In the genomic region with DNA sequence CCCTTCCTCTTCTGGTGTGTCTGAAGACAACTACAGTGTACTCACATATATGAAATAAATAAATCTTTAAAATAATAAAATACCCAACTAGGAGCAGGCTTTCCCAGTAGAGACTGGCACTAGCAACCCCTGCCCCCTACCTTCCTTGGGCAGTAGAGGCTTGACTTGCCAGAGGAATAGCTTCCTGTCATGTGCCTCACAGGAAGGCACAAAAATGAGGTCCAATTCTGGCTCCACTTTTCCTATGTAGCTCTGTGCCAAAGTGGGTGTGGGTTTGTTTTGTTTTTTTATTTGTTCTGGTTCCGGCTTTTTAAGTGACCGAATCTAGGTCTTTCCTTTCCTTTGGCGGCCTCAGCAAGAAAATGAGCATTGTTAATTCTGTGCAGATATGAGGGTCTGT, we compare ENCODE assay signal across 13 mouse cellular contexts. TPM values are rescaled to one million over a fixed set of nuclear protein-coding genes. Genes with fewer than 3 reads are reported as not detected.
A peak's percentile ranks its signal among the peaks of the same experiment; 100 is the strongest.
DNase-seq lines count a peak whose midpoint lies in the region; ATAC-seq and TF ChIP-seq lines count a peak whose summit lies in the region.
"Had no signal": no experiment of that assay in that cellular context is flagged by ENCODE, and none has a peak within 500 bp of the region (broad histone marks: within the 10 kb centered on the region; RNA-seq: fewer than 3 reads in every experiment).

No protein-coding gene starts in this region.

- TF ChIP-seq POLR2A in kidney, adult 2 months (IDR thresholded peaks at IDR 0.05; ENCODE audit: low read depth, low read length), result no peak

- H3K4me2 ChIP-seq in lung, embryonic 16.5 days (ENCODE audit: low read depth, low read length), result peak overlapping the region; percentile 14; the same call in 1 of the 2 replicates
- H3K4me2 ChIP-seq: liver, embryonic 13.5 days had no signal

- 0 out of 2 replicates have a peak, but pooled peaks have one; percentile 8 for TF ChIP-seq CTCF in kidney, adult 2 months (conservative IDR thresholded peaks at IDR 0.05; ENCODE audit: insufficient read depth, insufficient read length, low read depth, low read length)

- H3K9ac ChIP-seq in lung, embryonic 16.5 days (ENCODE audit: low read length), result no peak overlapping the region
- H3K9ac ChIP-seq: liver, embryonic 13.5 days had no signal

- peak; percentile 48; the same call in 1 of the 2 replicates for ATAC-seq in lung, embryonic 16.5 days (ENCODE audit: low read depth)
- no peak for ATAC-seq in CD4-positive, CD25-positive, alpha-beta regulatory T cell, adult 4 months
- ATAC-seq: hindbrain, embryonic 16.5 days had no signal

- no peaks in the 10 kb centered on the region for H3K27me3 ChIP-seq in kidney, adult 2 months (replicated peaks; ENCODE audit: control insufficient read depth, insufficient read depth, low read length)
- H3K27me3 ChIP-seq in lung, embryonic 16.5 days (ENCODE audit: control insufficient read depth, insufficient read depth, low read depth, low read length), result no peaks in the 10 kb centered on the region

- H3K4me3 ChIP-seq in kidney, adult 2 months (ENCODE audit: insufficient read depth, low read depth, low read length), result peak overlapping the region; percentile 27
- no peak overlapping the region for H3K4me3 ChIP-seq in lung, embryonic 16.5 days (ENCODE audit: low read length)
- H3K4me3 ChIP-seq: liver, embryonic 13.5 days had no signal

- DNase-seq in kidney, adult 2 months, result peak; percentile 86
- DNase-seq in kidney, postnatal 4 days, result no peak
- DNase-seq in heart, adult 9 months (ENCODE audit: low spot score in 2 of 2), result peak; percentile 71 to 72
- DNase-seq in heart, postnatal 25 days (ENCODE audit: low spot score), result peak; percentile 19
- no peak for DNase-seq in cerebellum, postnatal 4 days (ENCODE audit: low spot score in 2 of 2)
- DNase-seq: embryo, embryonic 11 days; liver, embryonic 13.5 days; midbrain, embryonic 14.5 days; right cerebral cortex, adult 18-20 months; thymus, postnatal 14 days had no signal

- H3K36me3 ChIP-seq in kidney, adult 2 months (ENCODE audit: control insufficient read depth, insufficient read depth, low read length), result peaks cover 1% of the 10 kb centered on the region; the same call in 1 of the 2 replicates
- H3K36me3 ChIP-seq in lung, embryonic 16.5 days (ENCODE audit: control insufficient read depth, insufficient read depth, low read length), result no peaks in the 10 kb centered on the region
- H3K36me3 ChIP-seq: liver, embryonic 13.5 days had no signal

- peaks cover 10% of the 10 kb centered on the region; the same call in 1 of the 2 replicates for H3K4me1 ChIP-seq in kidney, adult 2 months (ENCODE audit: control insufficient read depth, insufficient read depth, low read length)
- H3K4me1 ChIP-seq in lung, embryonic 16.5 days (replicated peaks; ENCODE audit: control insufficient read depth, insufficient read depth, low read length), result peaks cover 9% of the 10 kb centered on the region; the same call in 1 of the 2 replicates

- WGBS in kidney, adult 2 months, result 65% methylated on average over 3 of the region's 3 CpGs
- 75% methylated on average over 3 of the region's 3 CpGs for WGBS in lung, embryonic 16.5 days

- intact Hi-C loops in heart, postnatal 25 days (cut with DNase I), result loop anchor here (5.0 kb wide), 1 partner anchor 48 kb away; no protein-coding TSS in a partner anchor

- H3K9me3 ChIP-seq in lung, embryonic 16.5 days (ENCODE audit: control insufficient read depth, low read length), result no peaks in the 10 kb centered on the region
- H3K9me3 ChIP-seq: liver, embryonic 13.5 days had no signal

- H3K27ac ChIP-seq in kidney, adult 2 months (ENCODE audit: insufficient read depth, low read depth, low read length), result peak overlapping the region; percentile 44
- H3K27ac ChIP-seq in lung, embryonic 16.5 days (ENCODE audit: low read length), result peak overlapping the region; percentile 48
- H3K27ac ChIP-seq: liver, embryonic 13.5 days had no signal

RNA-seq across cellular contexts. Expression of a gene that starts 5.7 kb away (rescaled TPM):
- 12.4 and 13.3 TPM in 2 replicates for polyA plus RNA-seq in kidney, adult 2 months (2012; rRNA removed)
- total RNA-seq in heart, postnatal 25 days (2021), result 1 to 10 TPM; 4.0 to 5.0 TPM
- 7.8 and 9.2 TPM in 2 replicates for polyA plus RNA-seq in lung, embryonic 16.5 days (2015; fragmentation: Nextera tagmentation; extraction: Ambion mirVana)
- under 1 TPM; 0.15 to 0.51 TPM for polyA plus RNA-seq in CD4-positive, CD25-positive, alpha-beta regulatory T cell, adult 4 months (2017; shearing (Covaris generic))

RNA-seq across cellular contexts. Expression of a gene that starts 17.3 kb away (rescaled TPM):
- 32.2 and 40.6 TPM in 2 replicates for polyA plus RNA-seq in kidney, adult 2 months (2012; rRNA removed)
- total RNA-seq in heart, postnatal 25 days (2021), result 10 to 100 TPM; 40.2 to 43.2 TPM
- polyA plus RNA-seq in lung, embryonic 16.5 days (2015; fragmentation: Nextera tagmentation; extraction: Ambion mirVana), result 56.8 and 60.7 TPM in 2 replicates
- polyA plus RNA-seq in CD4-positive, CD25-positive, alpha-beta regulatory T cell, adult 4 months (2017; shearing (Covaris generic)), result 10 to 100 TPM; 44.4 to 57.1 TPM

Comparison
In these comparisons a context has a peak if more than half of its experiments do, and no peak if none do; other contexts are left out.
1. DNase-seq: peak in kidney, adult 2 months (single experiment), heart, adult 9 months (2 of 2) and heart, postnatal 25 days (single experiment); none in kidney, postnatal 4 days (0 of 2) and cerebellum, postnatal 4 days (0 of 2).